Mouse (Mus musculus) induced T-regulatory cell, adult 2 months (primary cell): ENCODE data around the gene Gpr179.

Experiments used
- DNase-seq: peaks from one replicate; pipeline ENCODE4 v3.0.0-alpha.2; 2012; ENCODE audit warnings: low read depth

The Gpr179 gene

GRCm38 (mm10) chr11:97285852-97286775 is 65.8 kb downstream of the Gpr179 start:
- no peak for DNase-seq

DNA sequence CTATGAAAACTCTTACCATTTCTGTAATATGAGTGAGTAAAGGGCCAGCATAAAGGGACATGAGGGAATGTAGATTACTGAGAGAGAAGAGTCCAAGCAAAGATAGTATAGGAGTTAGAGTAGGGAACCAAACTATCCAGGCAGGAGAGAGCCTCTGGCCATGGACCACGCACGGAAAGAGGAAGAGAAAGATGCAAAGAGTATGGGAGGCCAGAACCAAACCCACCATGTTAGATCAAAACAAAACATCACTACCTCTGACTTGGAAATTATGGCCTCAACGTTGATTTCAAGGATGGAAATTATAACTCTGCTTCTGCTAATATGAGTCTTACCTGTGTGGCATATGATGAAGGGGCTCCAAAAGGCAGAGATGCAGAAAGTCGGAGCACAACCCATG is 67.0 kb downstream of the Gpr179 start:
- DNase-seq: no peak

DNA sequence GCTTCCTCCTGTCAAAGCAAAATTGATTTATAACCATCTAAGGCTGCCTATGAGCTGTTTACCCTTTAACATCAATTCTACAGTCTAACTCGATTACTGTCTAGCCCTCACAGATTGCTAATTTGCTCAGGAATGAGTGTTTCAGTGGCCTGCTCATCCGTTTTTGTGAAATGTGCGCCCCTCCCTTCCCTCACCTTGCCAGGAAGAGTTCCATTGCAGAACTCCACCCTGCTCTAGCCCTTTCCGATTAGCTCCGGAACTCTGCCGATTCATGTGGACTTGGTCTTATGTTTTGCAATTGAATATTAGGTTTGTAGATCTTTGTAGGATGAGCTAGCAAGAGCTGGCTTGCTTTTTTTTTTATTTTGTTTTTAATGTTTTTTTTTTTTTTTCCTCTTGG is 69.7 kb downstream of the Gpr179 start:
- DNase-seq: no peak
